Mouse (Mus musculus) layer of hippocampus, postnatal 36 days (tissue): Measurements from ENCODE around the gene Ttpal. TPM values are rescaled to one million over a fixed set of nuclear protein-coding genes. Genes with fewer than 3 reads are reported as not detected.

ENCODE experiments used
- DNase-seq, 2 experiments: peaks; one replicate each; pipeline ENCODE4 v3.0.0; 2022
- total RNA-seq, 2 experiments: library from RNA; stranded (reverse); gene quantifications; 2 replicates each; pipeline ENCODE4 v1.2.3; 2021

The Ttpal gene
- total RNA-seq, 2 experiments from 2014 or later: 53.0 to 54.7 TPM

DNA sequence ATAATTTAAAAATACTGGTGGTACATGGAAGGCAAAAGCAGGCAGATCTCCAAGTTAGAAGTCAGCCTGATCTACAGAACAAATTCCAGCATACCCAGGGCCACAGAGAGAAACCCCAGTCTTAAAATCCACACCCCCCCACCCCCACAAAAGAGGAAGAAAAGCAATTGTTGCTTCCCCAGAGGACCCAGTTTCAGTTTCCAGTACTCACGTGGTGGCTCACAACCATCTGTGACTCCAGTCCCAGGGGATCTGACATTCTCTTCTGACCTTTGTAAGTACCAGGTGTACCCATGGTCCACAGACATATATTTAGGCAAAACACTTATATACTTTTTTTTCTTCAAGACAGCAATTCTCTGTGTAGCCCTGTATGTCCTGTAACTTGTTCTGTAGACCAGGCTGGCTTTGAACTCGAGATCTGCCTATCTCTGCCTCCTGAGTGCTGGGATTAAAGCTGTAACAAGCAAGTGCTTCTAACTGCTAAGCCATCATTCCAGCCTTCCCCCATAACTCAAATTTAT is 60.6 kb downstream of the Ttpal start:
- DNase-seq: no peak

DNA sequence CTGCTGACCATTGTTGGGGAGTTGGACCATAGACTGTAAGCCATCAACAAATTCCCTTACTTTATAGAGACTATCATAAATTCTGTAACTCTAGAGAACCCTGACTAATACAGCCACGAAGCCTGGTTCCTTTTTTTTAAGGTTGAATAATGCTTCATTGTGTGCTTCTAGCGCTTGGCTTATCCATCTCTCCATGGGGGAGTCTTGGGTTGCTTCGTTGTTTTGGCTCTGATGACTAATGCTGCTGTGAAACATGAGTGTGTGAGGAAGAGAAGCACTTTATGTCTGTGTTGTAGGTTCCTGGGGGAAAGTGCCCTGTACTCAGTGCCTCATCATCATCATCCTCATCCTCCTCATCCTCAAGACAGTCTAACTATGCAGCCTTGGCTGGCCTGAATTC is 61.8 kb downstream of the Ttpal start:
- no peak for DNase-seq

DNA sequence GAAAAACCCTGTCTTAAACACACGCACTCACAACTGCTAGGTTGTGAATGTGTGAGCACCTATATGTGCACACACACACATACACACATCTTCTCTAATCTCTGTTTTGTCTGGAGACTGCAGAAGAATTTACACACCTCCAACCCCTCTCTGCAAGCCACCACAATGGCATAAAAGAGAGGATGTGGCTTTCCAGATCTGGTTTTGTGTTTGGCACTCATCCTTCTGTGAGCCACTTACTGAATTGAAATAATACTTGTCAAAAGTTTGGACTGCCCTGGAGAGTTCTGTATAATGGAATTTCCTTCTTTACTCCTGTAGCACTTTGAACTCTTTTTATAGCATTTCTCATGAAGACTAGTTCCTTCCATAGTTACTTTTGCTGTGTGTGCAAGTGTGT is 64.9 kb downstream of the Ttpal start:
- no peak for DNase-seq

Other genes with a start within 250 kb of the Ttpal start
- under 1 TPM; 0.45 to 0.63 TPM for gene Jph2, start 204.3 kb upstream of the Ttpal start, total RNA-seq
- 10 to 100 TPM; 19.0 to 19.5 TPM for gene Oser1, start 177.6 kb upstream of the Ttpal start, total RNA-seq
- 10 to 100 TPM; 62.0 to 72.9 TPM for gene Gdap1l1, start 163.8 kb upstream of the Ttpal start, total RNA-seq
- 10 to 100 TPM; 19.2 to 20.9 TPM for gene Fitm2, start 129.7 kb upstream of the Ttpal start, total RNA-seq
- not detected for gene R3hdml, start 110.0 kb upstream of the Ttpal start, total RNA-seq
- gene Hnf4a, start 95.5 kb upstream of the Ttpal start, total RNA-seq: not detected
- 100 to 1,000 TPM; 177 to 202 TPM for gene Serinc3, start 42.8 kb downstream of the Ttpal start, total RNA-seq
- 10 to 100 TPM; 86.8 to 92.5 TPM for gene Pkig, start 56.1 kb downstream of the Ttpal start, total RNA-seq
- gene Ada, start 147.9 kb downstream of the Ttpal start, total RNA-seq: 1 to 10 TPM; 1.1 to 1.2 TPM
- gene Ccn5, start 218.5 kb downstream of the Ttpal start, total RNA-seq: under 1 TPM in 1 of 2 experiments, not detected in 1; 0.35 TPM